Mouse (Mus musculus) midbrain, postnatal 0 days (tissue): ENCODE results near the gene Pkp1. TPM values are rescaled to one million over a fixed set of nuclear protein-coding genes. Genes with fewer than 3 reads are reported as not detected.
A peak's percentile ranks its signal among the peaks of the same experiment; 100 is the strongest.

ENCODE experiments used
- ATAC-seq: fragments of 200-750 bp; cut with Nextera tagmentation; 2 replicates; pipeline ENCODE4 v1.8.0; 2017; ENCODE audit warnings: moderate number of reproducible peaks, mild to moderate bottlenecking, moderate TSS enrichment, moderate library complexity; ENCODE audit not compliant: low FRiP score
- DNase-seq: peaks from one replicate; pipeline ENCODE4 v3.0.0-alpha.2; 2015; ENCODE audit warnings: low spot score
- H3K27ac ChIP-seq: fragments of 300-500 bp; sonication (generic); 2 replicates; pipeline ENCODE4 v1.5.1; 2014; ENCODE audit warnings: low read depth, mild to moderate bottlenecking, low read length, mixed read lengths
- H3K27me3 ChIP-seq: fragments of 300-500 bp; sonication (generic); 2 replicates; pipeline ENCODE4 v1.6.1; 2014; ENCODE audit warnings: low read length, control low read depth, mixed read lengths; ENCODE audit not compliant: insufficient read depth
- H3K36me3 ChIP-seq: fragments of 300-500 bp; sonication (generic); 2 replicates; pipeline ENCODE4 v1.6.1; 2014; ENCODE audit warnings: low read length, control low read depth, mixed read lengths; ENCODE audit not compliant: insufficient read depth
- H3K4me1 ChIP-seq: fragments of 300-500 bp; sonication (generic); 2 replicates; pipeline ENCODE4 v1.6.1; 2014; ENCODE audit warnings: mild to moderate bottlenecking, control low read depth, antibody characterized with exemption, low read length, mixed read lengths; ENCODE audit not compliant: insufficient read depth
- H3K4me2 ChIP-seq: fragments of 300-500 bp; sonication (generic); 2 replicates; pipeline ENCODE4 v1.6.1; 2014; ENCODE audit warnings: low read depth, mild to moderate bottlenecking, low read length, mixed read lengths; ENCODE audit not compliant: poor library complexity, severe bottlenecking
- H3K4me3 ChIP-seq: fragments of 300-500 bp; sonication (generic); 2 replicates; pipeline ENCODE4 v1.5.1; 2014; ENCODE audit warnings: low read depth, mild to moderate bottlenecking, low read length, moderate library complexity
- H3K9ac ChIP-seq: fragments of 300-500 bp; sonication (generic); replicated peaks from 2 replicates; pipeline ENCODE4 v1.6.1; 2014; ENCODE audit warnings: mild to moderate bottlenecking, low read length, moderate library complexity, mixed read lengths; ENCODE audit not compliant: poor library complexity, severe bottlenecking
- H3K9me3 ChIP-seq: fragments of 300-500 bp; sonication (generic); 2 replicates; pipeline ENCODE4 v1.6.1; 2016; ENCODE audit warnings: low read length, control low read depth
- CTCF ChIP-seq: IDR thresholded peaks from 2 replicates; pipeline ENCODE4 v1.5.1; 2016; ENCODE audit warnings: antibody characterized with exemption, mild to moderate bottlenecking
- WGBS: fragments of 180-500 bp; shearing (Covaris S2); extraction: QIAGEN DNeasy Blood & Tissue Kit; methylation state at CpG from one replicate; pipeline ENCODE4 v1.1.7; 2014; 5-methylcytosine and 5-hydroxymethylcytosine counted together
- polyA plus RNA-seq: library from polyadenylated mRNA; unstranded; fragments of >200 nt; fragmentation: Nextera tagmentation; extraction: Ambion mirVana; gene quantifications from 2 replicates; pipeline ENCODE4 v1.2.1, GENCODE M21; 2015
- total RNA-seq: library from RNA; depleted of rRNA; stranded (reverse); fragments of >200 nt; gene quantifications from 2 replicates; pipeline ENCODE4 v1.2.3, GENCODE M21; 2014

Gene Pkp1
- total and polyA plus RNA-seq, 2 experiments from 2014 or later = 0.16 to 2.9 TPM

DNA sequence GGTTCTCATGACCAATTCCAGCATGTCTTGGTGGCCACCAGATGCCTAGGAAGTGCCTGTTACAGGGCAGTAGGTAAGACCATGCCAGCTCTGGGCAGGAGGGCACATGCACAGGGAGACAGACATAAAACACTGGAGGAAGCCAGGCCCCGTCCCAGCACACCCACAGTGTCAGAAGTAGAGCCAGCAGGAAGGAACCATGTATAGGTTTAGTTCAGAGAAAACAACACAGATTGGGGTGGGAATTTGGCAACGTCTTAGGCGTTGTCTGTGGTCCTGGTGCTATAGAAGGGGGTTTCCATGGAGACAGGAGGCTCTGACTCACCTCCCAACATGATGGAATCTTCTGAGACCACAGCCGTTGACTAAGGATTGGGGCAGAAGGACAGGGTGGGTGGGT lies 27.2 kb upstream of the Pkp1 start:
- Histone ChIP-seq H3K9ac (no peak overlapping the region), H3K27me3 (no peaks in the 10 kb centered on the region), H3K4me1 (peaks cover 4% of the 10 kb centered on the region; the same call in 1 of the 2 replicates), H3K27ac (no peak overlapping the region), H3K4me3 (no peak overlapping the region), H3K9me3 (no peaks in the 10 kb centered on the region), H3K36me3 (no peaks in the 10 kb centered on the region), H3K4me2 (no peak overlapping the region)
- 44% methylated on average over 4 of the region's 4 CpGs for WGBS
- DNase-seq (no peak), ATAC-seq (no peak)
- no peak for TF ChIP-seq CTCF

DNA sequence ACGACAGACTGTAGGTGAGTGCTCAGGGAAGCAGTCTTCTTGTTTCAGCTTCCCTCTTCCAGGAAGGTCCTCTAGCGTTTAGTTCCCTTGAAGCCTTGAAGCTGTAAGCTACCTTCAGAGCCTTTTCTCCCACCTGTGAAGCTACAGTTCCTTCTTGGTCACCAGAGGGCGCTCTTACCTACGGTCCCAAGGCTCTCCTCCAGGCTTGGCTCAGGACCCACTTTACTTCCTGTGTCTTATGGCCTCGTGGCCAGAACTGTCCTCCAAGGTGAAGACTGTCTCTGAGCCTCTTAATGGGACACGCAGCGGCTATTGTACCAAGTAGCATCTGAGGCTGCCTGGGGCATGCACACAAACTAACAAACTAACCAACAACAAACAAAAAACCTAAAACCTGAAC lies 26.7 kb upstream of the Pkp1 start:
- Histone ChIP-seq H3K36me3 (no peaks in the 10 kb centered on the region), H3K4me2 (no peak overlapping the region), H3K9ac (no peak overlapping the region), H3K4me1 (peaks cover 4% of the 10 kb centered on the region; the same call in 1 of the 2 replicates), H3K9me3 (no peaks in the 10 kb centered on the region), H3K4me3 (no peak overlapping the region), H3K27ac (no peak overlapping the region), H3K27me3 (no peaks in the 10 kb centered on the region)
- ATAC-seq (peak; percentile 24; the same call in 1 of the 2 replicates), DNase-seq (peak; percentile 73)
- 16% methylated on average over 7 of the region's 7 CpGs for WGBS
- peak; percentile 80 for TF ChIP-seq CTCF

DNA sequence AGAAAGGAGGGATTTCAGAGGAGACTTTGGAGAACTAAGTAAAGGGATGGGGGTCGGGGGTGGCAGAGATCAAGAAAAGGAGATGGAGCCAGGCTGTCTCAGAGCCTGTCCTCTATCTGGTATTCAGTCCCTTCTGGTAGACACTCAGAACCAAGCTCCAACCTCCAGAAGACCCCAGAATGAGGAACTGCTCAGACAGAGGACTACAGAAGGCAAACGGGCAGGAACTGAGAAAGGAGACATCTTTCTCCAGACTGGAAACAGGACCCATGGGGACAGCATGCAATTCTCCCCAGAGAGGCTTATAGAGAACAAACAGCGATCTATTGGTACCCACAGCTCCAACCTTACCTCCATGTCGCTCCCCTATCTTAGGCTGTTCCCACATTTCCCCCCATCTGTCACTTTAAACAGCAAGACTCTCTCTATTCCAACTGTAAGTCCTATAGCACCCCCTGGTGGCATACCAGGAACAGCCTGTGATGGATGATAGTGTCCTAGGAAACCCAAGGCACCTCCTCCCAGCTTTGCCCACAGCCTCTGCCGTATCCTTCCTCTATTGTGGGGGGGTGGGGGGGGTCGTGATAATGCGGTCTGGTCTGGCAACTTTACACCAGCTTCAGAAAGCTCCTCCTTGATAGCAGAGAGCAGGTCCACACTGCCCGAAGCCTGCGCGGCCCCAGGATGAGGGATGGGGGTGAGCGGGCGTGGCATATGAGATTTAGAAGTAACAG lies 25.7 kb upstream of the Pkp1 start:
- H3K27me3 ChIP-seq = no peaks in the 10 kb centered on the region
- H3K9ac ChIP-seq = no peak overlapping the region
- WGBS = 45% methylated on average over 12 of the region's 12 CpGs
- TF ChIP-seq CTCF = peak; percentile 93
- H3K9me3 ChIP-seq = no peaks in the 10 kb centered on the region
- H3K4me3 ChIP-seq = no peak overlapping the region
- ATAC-seq = peak; percentile 61; the same call in 1 of the 2 replicates
- no peak overlapping the region for H3K4me2 ChIP-seq
- H3K27ac ChIP-seq = no peak overlapping the region
- H3K4me1 ChIP-seq = peaks cover 4% of the 10 kb centered on the region; the same call in 1 of the 2 replicates
- DNase-seq = peak; percentile 93
- no peaks in the 10 kb centered on the region for H3K36me3 ChIP-seq

DNA sequence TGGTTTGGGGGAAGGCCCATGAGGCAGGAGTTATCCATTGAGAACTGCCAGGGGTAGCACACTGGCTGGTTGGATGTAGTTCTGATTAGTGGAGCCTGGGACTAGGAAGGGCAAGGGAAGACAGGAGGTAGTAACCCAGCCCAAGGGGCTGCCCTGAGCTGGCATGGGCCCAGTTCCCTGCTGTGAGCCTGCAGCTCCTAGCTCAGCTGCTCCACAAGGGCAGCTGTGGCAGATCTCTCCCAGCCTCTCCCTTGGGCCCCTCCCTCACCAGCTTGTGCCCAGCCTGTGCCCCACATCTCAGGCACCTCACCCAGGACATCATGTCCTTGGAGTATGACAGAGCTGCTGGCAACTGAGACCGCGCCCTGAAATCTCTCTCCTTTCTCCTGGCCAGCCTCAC lies 24.7 kb upstream of the Pkp1 start:
- Histone ChIP-seq H3K27me3 (no peaks in the 10 kb centered on the region), H3K36me3 (no peaks in the 10 kb centered on the region), H3K4me3 (no peak overlapping the region), H3K9me3 (no peaks in the 10 kb centered on the region), H3K27ac (no peak overlapping the region), H3K4me2 (no peak overlapping the region), H3K4me1 (peaks cover 4% of the 10 kb centered on the region; the same call in 1 of the 2 replicates), H3K9ac (no peak overlapping the region)
- no peak for DNase-seq
- no peak for TF ChIP-seq CTCF
- 94% methylated on average over 2 of the region's 2 CpGs for WGBS
- ATAC-seq = no peak

DNA sequence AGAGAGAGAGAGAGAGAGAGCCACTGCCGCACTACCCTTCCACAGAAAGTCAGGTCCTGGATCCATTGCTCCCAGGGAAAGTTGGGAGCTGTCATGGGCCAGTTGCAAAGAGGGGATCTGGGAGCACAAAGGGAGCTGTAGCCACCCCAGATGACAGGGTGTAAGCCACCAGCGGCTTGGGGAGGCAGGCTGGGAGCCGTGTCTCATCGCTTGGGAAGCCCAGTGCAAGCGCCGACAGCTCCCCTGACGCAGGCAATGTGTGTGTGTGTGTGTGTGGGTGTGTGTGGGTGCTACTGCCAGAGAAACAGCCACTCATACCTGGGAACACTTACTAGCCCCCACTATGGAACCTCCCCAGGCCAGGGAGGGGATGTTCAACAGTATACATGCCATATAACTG lies 23.1 kb upstream of the Pkp1 start:
- H3K4me1 ChIP-seq = peaks cover 4% of the 10 kb centered on the region; the same call in 1 of the 2 replicates
- H3K9ac ChIP-seq = no peak overlapping the region
- no peaks in the 10 kb centered on the region for H3K27me3 ChIP-seq
- no peak overlapping the region for H3K27ac ChIP-seq
- ATAC-seq (no peak), DNase-seq (no peak)
- H3K4me2 ChIP-seq = no peak overlapping the region
- no peaks in the 10 kb centered on the region for H3K9me3 ChIP-seq
- WGBS = 52% methylated on average over 7 of the region's 7 CpGs
- TF ChIP-seq CTCF = no peak
- H3K4me3 ChIP-seq = no peak overlapping the region
- no peaks in the 10 kb centered on the region for H3K36me3 ChIP-seq

DNA sequence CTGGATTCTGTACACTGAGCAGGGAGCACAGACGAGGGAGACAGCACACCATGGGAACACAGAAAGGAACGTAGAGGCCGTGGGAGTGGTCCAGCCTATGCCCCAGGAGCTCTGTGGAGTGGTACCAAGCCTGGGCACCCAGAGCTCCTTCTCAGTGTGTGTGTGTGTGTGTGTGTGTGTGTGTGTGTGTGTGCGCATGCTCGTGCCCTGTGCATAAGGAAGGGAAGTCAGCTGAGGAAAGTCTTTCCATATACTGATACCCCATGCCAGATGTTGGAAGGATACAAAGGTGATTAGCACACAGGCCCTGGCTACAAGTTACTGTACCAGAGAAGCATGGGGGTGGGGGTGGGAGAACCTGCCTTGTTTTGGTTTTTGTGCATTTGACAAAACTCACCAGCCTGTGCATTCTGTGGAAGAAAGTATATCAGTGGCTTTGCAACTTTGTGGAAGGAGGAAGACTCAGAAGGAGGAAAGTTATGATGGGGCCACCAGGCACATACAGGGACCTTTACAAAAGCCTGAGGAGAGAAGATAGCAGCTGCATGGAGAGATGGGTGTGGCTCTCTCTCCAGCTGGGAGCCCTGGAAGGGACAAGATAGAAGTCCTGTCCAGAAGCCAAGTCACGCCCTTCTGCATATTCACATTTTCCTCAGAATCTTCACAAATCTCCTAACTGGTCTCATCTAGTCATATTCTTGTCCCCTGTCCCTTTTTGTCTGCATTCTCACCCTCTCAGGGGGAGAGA lies 22.4 kb upstream of the Pkp1 start:
- no peak for TF ChIP-seq CTCF
- 83% methylated on average over 6 of the region's 6 CpGs for WGBS
- Histone ChIP-seq H3K9ac (no peak overlapping the region), H3K9me3 (no peaks in the 10 kb centered on the region), H3K36me3 (no peaks in the 10 kb centered on the region), H3K27ac (no peak overlapping the region), H3K4me2 (no peak overlapping the region), H3K4me1 (peaks cover 4% of the 10 kb centered on the region; the same call in 1 of the 2 replicates), H3K27me3 (no peaks in the 10 kb centered on the region), H3K4me3 (no peak overlapping the region)
- ATAC-seq = no peak
- no peak for DNase-seq
